Mouse (Mus musculus) liver, embryonic 11.5 days (tissue): Measurements from ENCODE around the gene Nhlrc2. TPM values are rescaled to one million over a fixed set of nuclear protein-coding genes. Genes with fewer than 3 reads are reported as not detected.

Experiments
- ATAC-seq: fragments of 200-750 bp; cut with Nextera tagmentation; replicated peaks from 2 replicates; pipeline ENCODE4 v1.8.0; 2017; ENCODE audit warnings: moderate number of reproducible peaks, mild to moderate bottlenecking, moderate TSS enrichment, moderate library complexity; ENCODE audit not compliant: low FRiP score
- DNase-seq: peaks from one replicate; pipeline ENCODE4 v3.0.0-alpha.2; 2017; ENCODE audit warnings: low spot score
- H3K27ac ChIP-seq: fragments of 300-500 bp; sonication (generic); 2 replicates; pipeline ENCODE4 v1.5.1; 2014; ENCODE audit warnings: mild to moderate bottlenecking, low read depth, low read length, control low read depth
- H3K27me3 ChIP-seq: fragments of 300-500 bp; sonication (generic); replicated peaks from 2 replicates; pipeline ENCODE4 v1.6.1; 2014; ENCODE audit warnings: low read length, mixed read lengths; ENCODE audit not compliant: control insufficient read depth, insufficient read depth
- H3K36me3 ChIP-seq: fragments of 300-500 bp; sonication (generic); 2 replicates; pipeline ENCODE4 v1.6.1; 2014; ENCODE audit warnings: mild to moderate bottlenecking, low read length, moderate library complexity, mixed read lengths; ENCODE audit not compliant: control insufficient read depth, insufficient read depth
- H3K4me1 ChIP-seq: fragments of 300-500 bp; sonication (generic); replicated peaks from 2 replicates; pipeline ENCODE4 v1.6.1; 2014; ENCODE audit warnings: low read length, mixed read lengths; ENCODE audit not compliant: control insufficient read depth, insufficient read depth
- H3K4me2 ChIP-seq: fragments of 300-500 bp; sonication (generic); 2 replicates; pipeline ENCODE4 v1.6.1; 2014; ENCODE audit warnings: mild to moderate bottlenecking, control low read depth, moderate library complexity
- H3K4me3 ChIP-seq: fragments of 300-500 bp; sonication (generic); 2 replicates; pipeline ENCODE4 v1.5.1; 2014; ENCODE audit warnings: low read depth, low read length, control low read depth
- H3K9ac ChIP-seq: fragments of 300-500 bp; sonication (generic); 2 replicates; pipeline ENCODE4 v1.6.1; 2014; ENCODE audit warnings: low read depth, low read length, control low read depth
- H3K9me3 ChIP-seq: fragments of 300-500 bp; sonication (generic); 2 replicates; pipeline ENCODE4 v1.6.1; 2016; ENCODE audit warnings: low read length, inconsistent platforms, mixed read lengths; ENCODE audit not compliant: control insufficient read depth
- WGBS: fragments of 180-500 bp; shearing (Covaris S2); extraction: QIAGEN DNeasy Blood & Tissue Kit; methylation state at CpG from one replicate; pipeline ENCODE4 v1.1.7; 2014; 5-methylcytosine and 5-hydroxymethylcytosine counted together
- polyA plus RNA-seq: library from polyadenylated mRNA; unstranded; fragments of >200 nt; fragmentation: Nextera tagmentation; extraction: Ambion mirVana; gene quantifications from 2 replicates; pipeline ENCODE4 v1.2.1, GENCODE M21; 2014

Gene Nhlrc2
- polyA plus RNA-seq, 1 experiment from 2014 or later = 14.1 TPM

- peaks cover 17% of the 10 kb centered on the region for H3K36me3 ChIP-seq
- peak overlapping the region; percentile 79 for H3K4me2 ChIP-seq
- H3K27ac ChIP-seq = peak overlapping the region; percentile 95
- no peaks in the 10 kb centered on the region for H3K9me3 ChIP-seq
- H3K9ac ChIP-seq = peak overlapping the region; percentile 92
- no peaks in the 10 kb centered on the region for H3K27me3 ChIP-seq
- peak overlapping the region; percentile 86 for H3K4me3 ChIP-seq
- WGBS = 24% methylated on average over 18 of the region's 18 CpGs
- H3K4me1 ChIP-seq = peaks cover 9% of the 10 kb centered on the region
- ATAC-seq = no peak
- DNase-seq = no peak
Measured at GRCm38 (mm10) chr19:56549033-56549680, 1.1 kb downstream of the Nhlrc2 start.

GRCm38 (mm10) chr19:56553177-56553576 is 5.1 kb downstream of the Nhlrc2 start:
- Histone ChIP-seq H3K27ac (no peak overlapping the region), H3K9ac (no peak overlapping the region), H3K27me3 (no peaks in the 10 kb centered on the region), H3K36me3 (peaks cover 17% of the 10 kb centered on the region), H3K4me3 (no peak overlapping the region), H3K4me2 (no peak overlapping the region), H3K4me1 (peaks cover 4% of the 10 kb centered on the region), H3K9me3 (no peaks in the 10 kb centered on the region)
- no peak for ATAC-seq
- DNase-seq = no peak
- WGBS = 89% methylated on average over 3 of the region's 3 CpGs

- no peak for DNase-seq
- no peak for ATAC-seq
- no peak overlapping the region for H3K9ac ChIP-seq
- H3K9me3 ChIP-seq = no peaks in the 10 kb centered on the region
- H3K4me1 ChIP-seq = no peaks in the 10 kb centered on the region
- H3K36me3 ChIP-seq = peaks cover 19% of the 10 kb centered on the region
- H3K27ac ChIP-seq = no peak overlapping the region
- no peaks in the 10 kb centered on the region for H3K27me3 ChIP-seq
- no peak overlapping the region for H3K4me3 ChIP-seq
- H3K4me2 ChIP-seq = no peak overlapping the region
- 61% methylated on average over 5 of the region's 5 CpGs for WGBS
Measured at GRCm38 (mm10) chr19:56555972-56556371, 7.9 kb downstream of the Nhlrc2 start.

- ATAC-seq (peak; percentile 57), DNase-seq (no peak)
- no peaks in the 10 kb centered on the region for H3K9me3 ChIP-seq
- H3K4me3 ChIP-seq = no peak overlapping the region
- H3K4me2 ChIP-seq = no peak overlapping the region
- WGBS = 87% methylated on average over 9 of the region's 9 CpGs
- no peak overlapping the region for H3K9ac ChIP-seq
- H3K4me1 ChIP-seq = peaks cover 9% of the 10 kb centered on the region; the same call in 1 of the 2 replicates
- H3K27ac ChIP-seq = no peak overlapping the region
- H3K36me3 ChIP-seq = peaks cover 2% of the 10 kb centered on the region; the same call in 1 of the 2 replicates
- H3K27me3 ChIP-seq = no peaks in the 10 kb centered on the region
Measured at GRCm38 (mm10) chr19:56562433-56563138, 14.5 kb downstream of the Nhlrc2 start.

GRCm38 (mm10) chr19:56563469-56563868 is 15.4 kb downstream of the Nhlrc2 start:
- H3K4me3 ChIP-seq = no peak overlapping the region
- H3K27me3 ChIP-seq = no peaks in the 10 kb centered on the region
- H3K9me3 ChIP-seq = no peaks in the 10 kb centered on the region
- H3K4me2 ChIP-seq = no peak overlapping the region
- WGBS = 79% methylated on average over 3 of the region's 3 CpGs
- H3K9ac ChIP-seq = no peak overlapping the region
- DNase-seq = no peak
- no peak for ATAC-seq
- H3K27ac ChIP-seq = no peak overlapping the region
- peaks cover 9% of the 10 kb centered on the region; the same call in 1 of the 2 replicates for H3K4me1 ChIP-seq
- peaks cover 2% of the 10 kb centered on the region; the same call in 1 of the 2 replicates for H3K36me3 ChIP-seq

- no peaks in the 10 kb centered on the region for H3K9me3 ChIP-seq
- WGBS = 72% methylated on average over 6 of the region's 6 CpGs
Measured at GRCm38 (mm10) chr19:56565358-56565757, 17.3 kb downstream of the Nhlrc2 start.

GRCm38 (mm10) chr19:56566041-56566440 is 18.0 kb downstream of the Nhlrc2 start:
- no peaks in the 10 kb centered on the region for H3K27me3 ChIP-seq

More at GRCm38 (mm10) chr19:56565358-56565757, 17.3 kb downstream of the Nhlrc2 start:
- Histone ChIP-seq H3K27me3 (no peaks in the 10 kb centered on the region), H3K4me3 (no peak overlapping the region), H3K4me1 (peaks cover 11% of the 10 kb centered on the region; the same call in 1 of the 2 replicates), H3K27ac (no peak overlapping the region), H3K4me2 (no peak overlapping the region), H3K36me3 (peaks cover under 1% of the 10 kb centered on the region; the same call in 1 of the 2 replicates), H3K9ac (no peak overlapping the region)
- ATAC-seq (no peak), DNase-seq (no peak)

GRCm38 (mm10) chr19:56566940-56567339 is 18.9 kb downstream of the Nhlrc2 start:
- no peak for ATAC-seq
- H3K9ac ChIP-seq = no peak overlapping the region
- H3K4me1 ChIP-seq = 0 out of 2 replicates have a peak, but pooled peaks cover 7% of the 10 kb centered on the region
- WGBS = 56% methylated on average over 6 of the region's 6 CpGs
- no peak overlapping the region for H3K27ac ChIP-seq
- H3K27me3 ChIP-seq = no peaks in the 10 kb centered on the region
- DNase-seq = no peak
- peaks cover 2% of the 10 kb centered on the region; the same call in 1 of the 2 replicates for H3K36me3 ChIP-seq
- H3K9me3 ChIP-seq = no peaks in the 10 kb centered on the region
- no peak overlapping the region for H3K4me3 ChIP-seq
- H3K4me2 ChIP-seq = no peak overlapping the region

More at GRCm38 (mm10) chr19:56566041-56566440, 18.0 kb downstream of the Nhlrc2 start:
- Histone ChIP-seq H3K4me2 (no peak overlapping the region), H3K4me3 (no peak overlapping the region), H3K9me3 (no peaks in the 10 kb centered on the region), H3K27ac (no peak overlapping the region), H3K9ac (no peak overlapping the region), H3K36me3 (peaks cover 2% of the 10 kb centered on the region; the same call in 1 of the 2 replicates), H3K4me1 (peaks cover 11% of the 10 kb centered on the region; the same call in 1 of the 2 replicates)
- WGBS = 84% methylated on average over 4 of the region's 4 CpGs
- DNase-seq (no peak), ATAC-seq (no peak)
